Mouse (Mus musculus): ENCODE results near the gene Mrpl2. TPM values are rescaled to one million over a fixed set of nuclear protein-coding genes. Genes with fewer than 3 reads are reported as not detected.

The Mrpl2 gene
- total and polyA plus RNA-seq, 2 experiments from 2014 or later: 96.7 to 158 TPM

DNA sequence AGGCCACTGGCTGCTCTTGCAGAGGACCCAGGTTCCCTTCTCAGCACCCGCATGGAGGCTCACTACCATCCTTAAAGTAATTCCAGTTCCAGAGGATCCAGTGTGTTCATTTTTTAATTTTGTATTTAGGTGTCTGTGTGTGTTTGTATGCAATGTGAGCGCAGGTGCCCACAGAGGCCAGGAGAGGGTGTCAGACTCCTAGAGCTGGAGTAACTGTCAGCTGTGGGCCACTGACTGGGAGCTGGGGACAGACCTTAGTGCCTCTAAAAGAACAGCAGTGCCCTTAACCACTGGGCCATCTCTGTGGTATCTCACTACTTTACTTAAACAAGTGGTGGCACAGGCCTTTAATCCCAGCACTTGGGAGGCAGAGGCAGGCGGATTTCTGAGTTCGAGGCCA lies 42.8 kb upstream of the Mrpl2 start:
- no peak overlapping the region for H3K4me3 ChIP-seq (ENCODE audit: low read depth, low read length)
- no peaks in the 10 kb centered on the region for H3K4me1 ChIP-seq (ENCODE audit: control insufficient read depth, insufficient read depth)
- no peak for ATAC-seq (ENCODE audit: insufficient read depth, low read depth)
- H3K36me3 ChIP-seq (replicated peaks; ENCODE audit: control insufficient read depth, insufficient read depth, low read length): no peaks in the 10 kb centered on the region
- TF ChIP-seq CTCF (IDR thresholded peaks at IDR 0.05; ENCODE audit: low read depth) (no peak), EP300 (IDR thresholded peaks at IDR 0.05; ENCODE audit: low read depth) (no peak)
- no peak overlapping the region for H3K9ac ChIP-seq (replicated peaks; ENCODE audit: low read depth, low read length)
- no peaks in the 10 kb centered on the region for H3K27me3 ChIP-seq (ENCODE audit: control insufficient read depth, insufficient read depth, low read length)
- H3K9me3 ChIP-seq (replicated peaks; ENCODE audit: control insufficient read depth, low read length): no peaks in the 10 kb centered on the region
- no peak for DNase-seq (ENCODE audit: low spot score)
- H3K27ac ChIP-seq (ENCODE audit: low read depth): no peak overlapping the region
- WGBS: 96% methylated on average over 4 of the region's 4 CpGs
- H3K4me2 ChIP-seq (ENCODE audit: low read depth, low read length): no peak overlapping the region

DNA sequence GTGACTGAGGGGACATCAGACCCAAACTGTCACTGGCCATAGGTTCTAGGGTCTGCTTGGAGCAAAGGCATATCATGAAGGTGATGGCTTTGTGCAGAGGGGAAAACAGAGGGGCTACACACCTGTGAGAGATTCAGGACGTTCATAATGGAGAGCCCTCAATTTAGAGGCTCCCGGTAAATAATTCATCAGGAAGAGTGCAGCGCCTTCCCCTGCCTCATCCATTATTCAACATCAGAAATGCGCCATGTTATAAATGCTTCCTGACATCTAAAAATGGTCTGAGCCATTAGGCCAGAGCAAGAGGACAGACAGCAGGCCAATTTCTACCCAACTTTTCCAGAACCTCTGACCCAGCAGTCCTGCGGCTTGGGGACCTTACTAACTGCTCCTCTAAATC lies 40.9 kb upstream of the Mrpl2 start:
- TF ChIP-seq CTCF (IDR thresholded peaks at IDR 0.05; ENCODE audit: low read depth) (no peak), EP300 (IDR thresholded peaks at IDR 0.05; ENCODE audit: low read depth) (no peak)
- H3K4me1 ChIP-seq (ENCODE audit: control insufficient read depth, insufficient read depth): 0 out of 2 replicates have a peak, but pooled peaks cover 4% of the 10 kb centered on the region
- ATAC-seq (ENCODE audit: insufficient read depth, low read depth) (no peak), DNase-seq (ENCODE audit: low spot score) (no peak)
- H3K27me3 ChIP-seq (ENCODE audit: control insufficient read depth, insufficient read depth, low read length): no peaks in the 10 kb centered on the region
- no peak overlapping the region for H3K4me2 ChIP-seq (ENCODE audit: low read depth, low read length)
- no peak overlapping the region for H3K9ac ChIP-seq (replicated peaks; ENCODE audit: low read depth, low read length)
- no peak overlapping the region for H3K4me3 ChIP-seq (ENCODE audit: low read depth, low read length)
- H3K9me3 ChIP-seq (replicated peaks; ENCODE audit: control insufficient read depth, low read length): no peaks in the 10 kb centered on the region
- WGBS: 79% methylated on average over 5 of the region's 5 CpGs
- H3K27ac ChIP-seq (ENCODE audit: low read depth): no peak overlapping the region
- H3K36me3 ChIP-seq (replicated peaks; ENCODE audit: control insufficient read depth, insufficient read depth, low read length): no peaks in the 10 kb centered on the region

DNA sequence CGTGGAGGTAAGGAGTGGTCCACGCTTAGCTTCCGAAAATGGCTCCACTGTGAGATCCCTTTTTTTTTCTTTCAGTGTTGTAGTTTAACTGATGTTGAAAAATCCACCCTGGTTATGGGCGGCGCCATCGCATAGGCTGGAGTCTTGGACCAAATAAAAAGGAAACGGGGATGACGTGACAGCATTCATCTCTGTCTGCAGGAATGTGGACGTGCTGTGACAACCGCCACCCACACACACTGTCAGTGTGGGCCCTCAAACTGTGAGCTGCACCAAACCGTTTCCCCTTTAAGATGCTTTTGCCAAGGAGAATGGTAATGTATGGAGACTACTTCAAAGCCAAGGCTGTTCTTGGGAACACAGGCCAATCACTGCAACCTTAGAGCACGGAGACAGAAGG lies 40.0 kb upstream of the Mrpl2 start:
- no peaks in the 10 kb centered on the region for H3K36me3 ChIP-seq (replicated peaks; ENCODE audit: control insufficient read depth, insufficient read depth, low read length)
- no peak overlapping the region for H3K4me3 ChIP-seq (ENCODE audit: low read depth, low read length)
- WGBS: 72% methylated on average over 12 of the region's 12 CpGs
- DNase-seq (ENCODE audit: low spot score) (no peak), ATAC-seq (ENCODE audit: insufficient read depth, low read depth) (no peak)
- H3K4me1 ChIP-seq (ENCODE audit: control insufficient read depth, insufficient read depth): 0 out of 2 replicates have a peak, but pooled peaks cover 4% of the 10 kb centered on the region
- TF ChIP-seq CTCF (IDR thresholded peaks at IDR 0.05; ENCODE audit: low read depth) (no peak), EP300 (IDR thresholded peaks at IDR 0.05; ENCODE audit: low read depth) (no peak)
- no peaks in the 10 kb centered on the region for H3K27me3 ChIP-seq (ENCODE audit: control insufficient read depth, insufficient read depth, low read length)
- H3K9ac ChIP-seq (replicated peaks; ENCODE audit: low read depth, low read length): no peak overlapping the region
- H3K9me3 ChIP-seq (replicated peaks; ENCODE audit: control insufficient read depth, low read length): no peaks in the 10 kb centered on the region
- no peak overlapping the region for H3K27ac ChIP-seq (ENCODE audit: low read depth)
- no peak overlapping the region for H3K4me2 ChIP-seq (ENCODE audit: low read depth, low read length)

DNA sequence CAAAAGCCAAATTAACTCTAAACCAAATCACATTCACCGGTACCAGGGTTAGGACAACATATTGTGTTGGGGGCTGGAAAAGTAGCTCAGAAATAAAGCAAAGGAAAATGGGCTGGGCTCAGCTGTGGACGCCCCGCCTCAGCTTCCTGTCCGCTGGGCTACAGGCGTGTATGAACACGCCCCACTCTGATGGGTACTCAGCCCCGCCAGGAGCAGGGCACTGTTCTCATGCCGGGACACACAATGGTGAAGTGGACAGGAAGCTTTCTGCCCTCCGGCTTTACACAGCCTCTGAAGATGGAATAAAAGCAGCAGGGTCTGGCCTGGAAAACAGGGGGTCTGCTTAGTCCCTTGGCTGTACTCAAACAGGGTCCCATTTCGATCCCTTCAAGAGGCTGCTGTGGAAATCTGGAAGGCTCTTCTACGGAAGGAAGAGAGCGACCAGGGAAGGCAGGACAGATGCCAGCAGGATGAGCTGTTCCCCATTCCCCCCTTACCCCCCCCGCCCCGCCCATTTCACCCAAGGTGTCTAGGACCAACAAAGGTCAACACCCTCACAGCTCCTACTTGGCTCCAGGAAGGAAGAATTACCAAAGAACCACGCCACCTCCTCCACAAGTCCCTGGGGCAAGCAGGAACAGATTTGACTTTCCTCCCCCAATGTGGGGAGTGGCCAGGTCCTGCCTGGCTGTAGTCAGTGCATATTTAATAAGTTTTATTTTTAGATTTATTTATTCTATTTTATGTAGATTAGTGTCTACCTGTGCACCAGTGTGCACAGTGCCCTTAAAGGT lies 36.1 kb upstream of the Mrpl2 start:
- TF ChIP-seq CTCF (IDR thresholded peaks at IDR 0.05; ENCODE audit: low read depth) (no peak), EP300 (IDR thresholded peaks at IDR 0.05; ENCODE audit: low read depth) (no peak)
- H3K4me2 ChIP-seq (ENCODE audit: low read depth, low read length): peak overlapping the region; percentile 50
- WGBS: 50% methylated on average over 15 of the region's 15 CpGs
- H3K27me3 ChIP-seq (ENCODE audit: control insufficient read depth, insufficient read depth, low read length): no peaks in the 10 kb centered on the region
- peak overlapping the region; percentile 69 for H3K27ac ChIP-seq (ENCODE audit: low read depth)
- H3K9me3 ChIP-seq (replicated peaks; ENCODE audit: control insufficient read depth, low read length): no peaks in the 10 kb centered on the region
- ATAC-seq (ENCODE audit: insufficient read depth, low read depth) (peak; percentile 71), DNase-seq (ENCODE audit: low spot score) (no peak)
- no peak overlapping the region for H3K9ac ChIP-seq (replicated peaks; ENCODE audit: low read depth, low read length)
- H3K4me3 ChIP-seq (ENCODE audit: low read depth, low read length): peak overlapping the region; percentile 9; the same call in 1 of the 2 replicates
- no peaks in the 10 kb centered on the region for H3K36me3 ChIP-seq (replicated peaks; ENCODE audit: control insufficient read depth, insufficient read depth, low read length)
- peaks cover 19% of the 10 kb centered on the region; the same call in 1 of the 2 replicates for H3K4me1 ChIP-seq (ENCODE audit: control insufficient read depth, insufficient read depth)

DNA sequence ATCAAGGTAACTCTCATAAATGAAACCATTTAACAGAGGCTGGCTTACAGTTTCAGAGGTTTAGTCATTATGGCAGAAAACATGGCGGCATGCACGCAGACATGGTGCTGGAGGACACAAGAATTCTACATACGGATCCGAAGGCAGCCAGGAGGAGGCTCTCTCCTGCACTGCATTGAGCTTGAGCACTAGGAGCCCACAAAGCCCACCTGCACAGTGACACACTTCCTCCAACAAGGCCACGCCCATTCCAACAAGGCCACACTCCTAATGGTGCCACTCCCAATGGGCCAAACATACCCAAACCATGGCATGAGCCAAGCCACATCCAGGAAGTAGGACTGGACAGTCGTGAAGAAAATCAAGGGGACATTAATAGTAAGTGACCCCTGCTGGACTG lies 34.7 kb upstream of the Mrpl2 start:
- H3K27ac ChIP-seq (ENCODE audit: low read depth): no peak overlapping the region
- H3K9me3 ChIP-seq (replicated peaks; ENCODE audit: control insufficient read depth, low read length): no peaks in the 10 kb centered on the region
- H3K9ac ChIP-seq (replicated peaks; ENCODE audit: low read depth, low read length): no peak overlapping the region
- no peak for TF ChIP-seq EP300 (IDR thresholded peaks at IDR 0.05; ENCODE audit: low read depth)
- TF ChIP-seq CTCF (IDR thresholded peaks at IDR 0.05; ENCODE audit: low read depth): no peak
- DNase-seq (ENCODE audit: low spot score) (no peak), ATAC-seq (ENCODE audit: insufficient read depth, low read depth) (no peak)
- H3K27me3 ChIP-seq (ENCODE audit: control insufficient read depth, insufficient read depth, low read length): no peaks in the 10 kb centered on the region
- 92% methylated on average over 6 of the region's 6 CpGs for WGBS
- no peak overlapping the region for H3K4me3 ChIP-seq (ENCODE audit: low read depth, low read length)
- H3K4me2 ChIP-seq (ENCODE audit: low read depth, low read length): no peak overlapping the region
- H3K36me3 ChIP-seq (replicated peaks; ENCODE audit: control insufficient read depth, insufficient read depth, low read length): no peaks in the 10 kb centered on the region
- peaks cover 19% of the 10 kb centered on the region; the same call in 1 of the 2 replicates for H3K4me1 ChIP-seq (ENCODE audit: control insufficient read depth, insufficient read depth)
